Mouse (Mus musculus): ENCODE measurements at regions not wholly inside any gene's neighbourhood (a gene's known extent, or its start where the extent isn't known, plus 50 kb on each side); places are given as distances from the start of the nearest gene placed in this dataset.

- no peak for TF ChIP-seq CTCF (IDR thresholded peaks at IDR 0.05; ENCODE audit: low read depth, low read length)
- no peak for TF ChIP-seq TAL1 (conservative IDR thresholded peaks at IDR 0.05; ENCODE audit: low read depth, low read length)
- TF ChIP-seq GATA1 (IDR thresholded peaks at IDR 0.05; ENCODE audit: borderline replicate concordance, low read length): no peak
Observed at GRCm38 (mm10) chr14:14634021-14634420, 68.1 kb upstream of the Slc4a7 start.
